Mouse (Mus musculus): ENCODE data around the gene Galntl6.

Gene Galntl6

GRCm38 (mm10) chr8:58912196-58912839 is at the start of gene Galntl6:
Gene Galntl6 (minus strand): TSS chr8:58912640.
- peak; percentile 4 for DNase-seq (ENCODE audit: low spot score)

DNA sequence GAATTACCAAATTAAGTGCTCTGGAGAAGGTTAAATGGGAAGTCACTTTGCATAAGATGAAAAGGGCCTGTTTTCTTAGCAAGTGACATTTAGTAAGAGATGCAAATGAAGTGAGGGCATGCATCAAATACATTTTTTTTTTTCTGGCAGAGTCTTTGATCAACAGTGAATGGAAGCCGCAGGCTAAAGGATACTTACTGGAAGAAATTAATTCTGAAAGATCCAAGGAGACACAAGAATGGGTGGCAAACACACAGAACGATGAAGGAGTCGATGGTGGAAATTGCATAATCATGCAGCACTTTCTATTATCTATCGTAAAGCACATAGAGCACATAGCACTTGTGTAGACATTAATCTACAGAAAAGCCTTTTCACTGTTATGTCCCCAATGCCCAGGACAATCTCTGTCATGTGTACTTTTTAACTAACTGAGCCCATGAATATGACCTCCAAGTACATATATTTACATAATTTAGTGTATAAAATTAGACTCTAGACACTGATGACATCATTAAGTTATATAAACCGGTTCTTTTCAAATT is 44.8 kb upstream of the Galntl6 start:
- no peak for DNase-seq (ENCODE audit: low spot score)

- no peak for DNase-seq (ENCODE audit: low spot score)
These were observed 31.3 kb upstream of the Galntl6 start for GRCm38 (mm10) chr8:58943773-58944172.

GRCm38 (mm10) chr8:58931066-58931465 is 18.6 kb upstream of the Galntl6 start:
- no peak for DNase-seq (ENCODE audit: low spot score)

- no peak for DNase-seq (ENCODE audit: low spot score)
These were observed 2.7 kb upstream of the Galntl6 start for GRCm38 (mm10) chr8:58915142-58915541.

DNA sequence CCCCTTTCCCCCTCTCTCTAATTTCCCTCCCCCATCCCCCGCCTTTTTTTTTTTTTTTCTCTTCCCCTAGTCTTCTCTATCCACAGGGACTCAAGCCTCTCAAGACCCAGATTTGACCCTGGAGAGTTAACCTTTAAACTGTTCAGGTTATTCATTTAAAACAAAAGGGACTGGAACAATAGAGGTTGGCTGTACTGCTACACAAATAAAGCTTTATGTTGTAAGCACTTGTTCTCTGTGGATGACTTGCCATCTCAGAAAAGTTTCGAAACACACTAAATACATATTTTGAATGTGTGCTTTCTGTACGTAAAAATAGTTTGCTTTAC is 1.2 kb upstream of the Galntl6 start:
- DNase-seq (ENCODE audit: low spot score), result no peak

GRCm38 (mm10) chr8:58912840-58913639 is 600 bp upstream of the Galntl6 start:
- peak; percentile 6 for DNase-seq (ENCODE audit: low spot score)

GRCm38 (mm10) chr8:58911677-58912076 is 763 bp downstream of the Galntl6 start, which contains the start of gene BC030500:
Gene BC030500 (plus strand): TSS chr8:58911755.
- no peak for DNase-seq (ENCODE audit: low spot score)

- no peak for DNase-seq (ENCODE audit: low spot score)
These were observed 8.0 kb downstream of the Galntl6 start for GRCm38 (mm10) chr8:58904465-58904864.

GRCm38 (mm10) chr8:58895960-58896359 is 16.5 kb downstream of the Galntl6 start:
- DNase-seq (ENCODE audit: low spot score), result no peak

DNA sequence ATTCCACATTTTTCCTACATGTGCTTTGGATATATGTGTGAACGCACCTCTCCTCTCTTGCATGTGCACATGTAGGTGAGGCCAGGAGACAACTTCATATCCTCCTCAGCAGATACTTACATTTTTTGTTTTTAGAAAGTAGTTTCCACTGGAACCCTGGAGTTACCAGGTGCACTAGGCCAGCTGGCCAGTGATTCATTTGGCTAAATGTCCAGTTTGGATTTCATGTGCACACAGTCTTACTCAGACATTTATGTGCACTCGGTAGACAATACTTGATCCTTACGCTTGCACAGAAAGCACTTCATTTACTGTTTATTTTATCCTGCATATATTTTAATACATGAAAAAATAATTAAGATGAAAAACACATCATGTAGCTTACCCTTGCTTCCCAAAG is 21.8 kb downstream of the Galntl6 start:
- DNase-seq (ENCODE audit: low spot score), result no peak

GRCm38 (mm10) chr8:58886405-58886804 is 26.0 kb downstream of the Galntl6 start:
- no peak for DNase-seq (ENCODE audit: low spot score)

- DNase-seq (ENCODE audit: low spot score), result no peak
These were observed 88.1 kb downstream of the Galntl6 start for GRCm38 (mm10) chr8:58824347-58824746.

- no peak for DNase-seq (ENCODE audit: low spot score)
These were observed 107.2 kb downstream of the Galntl6 start for GRCm38 (mm10) chr8:58805190-58805589.

DNA sequence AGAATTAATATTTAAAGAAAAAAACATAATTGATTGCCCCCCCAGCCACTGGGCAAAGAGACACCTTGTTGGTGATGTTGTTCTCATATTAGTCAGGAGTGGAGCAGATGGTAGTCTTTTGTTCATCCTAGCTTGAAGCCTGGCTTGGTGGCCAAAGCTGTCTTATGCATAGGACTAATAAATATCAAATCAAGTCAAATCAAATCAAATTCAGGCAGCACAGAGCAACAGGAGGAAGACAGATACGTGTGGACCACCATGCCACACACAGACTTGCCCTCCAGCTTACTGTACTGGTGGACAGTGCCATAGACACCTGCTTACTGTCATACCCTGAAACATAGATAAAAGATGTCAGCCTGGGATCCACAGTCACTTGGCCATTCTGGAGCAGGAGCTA is 110.6 kb downstream of the Galntl6 start:
- no peak for DNase-seq (ENCODE audit: low spot score)

GRCm38 (mm10) chr8:58753769-58754168 is 158.7 kb downstream of the Galntl6 start:
- no peak for DNase-seq (ENCODE audit: low spot score)

GRCm38 (mm10) chr8:58737963-58738362 is 174.5 kb downstream of the Galntl6 start:
- no peak for DNase-seq (ENCODE audit: low spot score)

GRCm38 (mm10) chr8:58691761-58692160 is 220.7 kb downstream of the Galntl6 start:
- DNase-seq (ENCODE audit: low spot score), result no peak

DNA sequence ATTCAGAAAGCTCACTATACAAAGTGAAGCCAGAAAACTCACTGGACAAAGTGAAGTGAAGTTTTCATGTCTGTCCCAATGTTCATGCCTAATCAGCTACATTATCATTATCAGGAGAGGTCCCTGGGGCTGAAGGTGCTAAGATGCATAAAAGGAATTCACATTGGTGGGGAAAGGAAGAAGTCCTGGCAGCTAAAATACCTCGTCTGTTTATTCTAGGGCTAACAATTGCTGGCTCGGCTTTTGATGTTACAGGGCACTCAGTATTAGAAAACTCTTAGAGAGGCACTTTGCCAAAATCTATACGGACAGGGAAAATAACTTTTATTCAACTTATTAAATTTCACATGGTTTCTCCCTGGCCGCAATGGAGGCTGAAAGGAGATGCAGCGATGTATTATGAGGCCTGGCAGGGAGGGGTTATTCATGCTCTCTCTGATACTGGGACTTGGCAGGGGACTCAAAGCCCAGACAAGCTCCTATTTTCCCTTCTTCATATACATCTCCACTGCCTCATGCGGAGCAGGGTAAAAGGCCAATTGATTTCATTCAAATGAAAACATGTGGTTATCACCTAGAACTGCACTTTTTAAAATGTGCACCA is 234.5 kb downstream of the Galntl6 start:
- DNase-seq (ENCODE audit: low spot score), result no peak

DNA sequence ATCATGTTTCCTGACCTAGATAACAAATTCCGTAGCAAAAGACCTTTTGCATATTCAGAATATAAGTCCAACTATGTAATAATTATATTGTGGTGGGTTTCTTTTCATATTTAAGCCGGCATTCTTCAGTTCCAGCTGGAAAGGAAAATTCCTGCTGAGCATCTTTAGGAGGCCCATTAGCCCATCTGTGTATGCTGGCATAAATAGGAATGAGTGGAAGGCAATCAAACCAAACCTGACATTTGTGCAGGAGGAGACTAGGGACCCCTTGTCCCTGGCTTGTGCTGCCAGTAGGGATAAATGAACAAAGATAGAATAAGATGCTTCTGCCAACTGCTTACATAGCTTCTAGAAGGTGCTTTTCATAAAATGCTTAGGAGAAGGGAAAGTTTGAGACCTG is 243.4 kb downstream of the Galntl6 start:
- DNase-seq (ENCODE audit: low spot score), result no peak

DNA sequence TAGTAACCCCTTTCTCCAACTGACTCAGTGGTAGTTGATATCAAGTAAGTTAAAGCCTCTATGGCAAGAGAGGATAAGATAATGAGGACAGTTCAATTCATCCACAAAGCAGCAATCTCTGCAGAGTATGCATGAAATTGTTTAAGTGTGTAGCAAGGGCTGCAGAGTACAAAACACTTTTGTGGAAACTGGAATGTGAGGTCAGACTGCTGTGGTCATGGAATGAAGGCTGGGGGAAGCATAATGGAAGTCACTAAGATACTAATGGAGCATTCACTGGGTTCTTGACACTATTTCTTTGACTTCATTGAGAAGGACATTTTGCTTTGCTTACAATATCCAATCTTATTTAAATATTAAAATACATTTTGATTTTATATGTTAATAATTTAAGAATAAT is 252.4 kb downstream of the Galntl6 start:
- no peak for DNase-seq (ENCODE audit: low spot score)

- no peak for DNase-seq (ENCODE audit: low spot score)
These were observed 256.8 kb downstream of the Galntl6 start for GRCm38 (mm10) chr8:58655631-58656030.

- no peak for DNase-seq (ENCODE audit: low spot score)
These were observed 306.0 kb downstream of the Galntl6 start for GRCm38 (mm10) chr8:58606451-58606850.

Measured in yolk sac, embryonic 10.5 days (tissue).